Mouse (Mus musculus): ENCODE data around the gene Rbms3. TPM values are rescaled to one million over a fixed set of nuclear protein-coding genes. Genes with fewer than 3 reads are reported as not detected.
A peak's percentile ranks its signal among the peaks of the same experiment; 100 is the strongest.

Gene Rbms3
- total RNA-seq (2021) = 10 to 100 TPM; 15.1 to 16.3 TPM
- long read RNA-seq, experiment 1, partial matches to known transcripts = 1 of 5 reads
- long read RNA-seq, experiment 1, other reads (novel, unspliced or antisense) = 3 of 5 reads
- long read RNA-seq, experiment 2, full-length matches to known transcripts = 4 of 7 reads
- long read RNA-seq, experiment 2, partial matches to known transcripts = 1 of 7 reads
- long read RNA-seq, experiment 2, other reads (novel, unspliced or antisense) = 2 of 7 reads

DNA sequence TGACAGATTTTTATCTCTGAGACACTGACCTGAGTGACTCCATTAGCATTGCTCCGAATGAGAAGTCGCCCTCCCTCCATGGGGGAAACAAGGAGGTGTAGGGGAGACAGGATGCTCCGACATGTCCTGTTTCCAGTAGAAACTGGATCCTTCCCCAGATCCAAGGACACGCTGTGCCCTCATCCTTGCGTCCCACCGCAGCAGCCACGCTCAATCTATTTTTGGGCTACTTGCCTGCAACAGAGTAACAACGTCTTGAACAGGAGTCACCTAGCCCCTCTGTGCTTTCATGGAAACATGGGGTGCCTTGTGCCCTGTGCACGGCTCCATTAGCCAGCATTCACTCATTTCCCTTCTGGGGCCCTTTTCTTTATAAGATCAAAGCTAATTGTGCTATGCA is at the start of gene Rbms3:
Gene Rbms3, minus strand, starts transcription at position 143 of the 400 bp plus-strand sequence.
- TF ChIP-seq CTCF (conservative IDR thresholded peaks at IDR 0.05) = no peak
- Histone ChIP-seq H3K4me3 (no peak within 1 kb of the TSS), H3K27ac (no peak within 1 kb of the TSS)
- no peak for DNase-seq (ENCODE audit: low spot score in 2 of 2)

DNA sequence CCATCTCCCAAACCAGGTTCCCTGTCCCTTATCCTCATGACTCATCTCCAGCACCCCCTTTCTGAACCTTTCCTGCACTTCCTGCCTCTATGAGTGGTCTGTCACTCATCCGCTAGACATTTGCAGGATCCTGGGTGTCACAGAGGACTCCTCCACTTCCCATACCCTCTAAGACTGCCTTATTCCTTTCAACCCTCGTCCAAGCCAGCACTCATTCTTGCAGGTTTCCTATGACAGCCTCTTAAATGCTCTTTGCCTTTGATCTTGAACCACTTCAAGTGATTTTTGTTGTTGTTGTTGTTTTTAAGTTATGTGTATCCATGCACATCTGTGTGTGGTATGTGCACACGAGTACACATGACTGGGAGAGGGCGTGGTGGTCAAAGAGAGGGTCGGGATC is 43.6 kb upstream of the Rbms3 start:
- no peak for TF ChIP-seq CTCF (conservative IDR thresholded peaks at IDR 0.05)
- Histone ChIP-seq H3K4me3 (no peak overlapping the region), H3K27ac (no peak overlapping the region)
- no peak for DNase-seq (ENCODE audit: low spot score in 2 of 2)

DNA sequence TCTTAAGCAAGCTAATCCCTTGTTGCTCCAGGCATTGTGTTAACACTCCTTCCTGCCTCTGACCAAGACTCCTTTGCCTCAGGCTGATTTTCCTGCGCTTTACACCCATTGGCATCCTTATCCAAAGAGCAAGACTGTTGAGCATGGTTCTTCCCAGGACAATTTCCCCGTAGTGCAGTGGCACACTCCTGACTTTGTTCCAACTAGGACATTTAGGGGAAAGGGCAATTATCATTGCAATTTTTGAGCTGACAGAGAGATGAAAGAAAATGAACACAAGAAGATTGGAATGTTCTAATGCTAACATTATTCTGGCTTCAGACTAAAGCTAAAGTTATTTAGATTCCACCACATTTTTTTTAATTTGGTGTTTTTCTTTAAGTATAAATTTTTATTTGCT is 24.9 kb upstream of the Rbms3 start:
- no peak for TF ChIP-seq CTCF (conservative IDR thresholded peaks at IDR 0.05)
- Histone ChIP-seq H3K27ac (no peak overlapping the region), H3K4me3 (no peak overlapping the region)
- DNase-seq (ENCODE audit: low spot score in 2 of 2) = no peak

DNA sequence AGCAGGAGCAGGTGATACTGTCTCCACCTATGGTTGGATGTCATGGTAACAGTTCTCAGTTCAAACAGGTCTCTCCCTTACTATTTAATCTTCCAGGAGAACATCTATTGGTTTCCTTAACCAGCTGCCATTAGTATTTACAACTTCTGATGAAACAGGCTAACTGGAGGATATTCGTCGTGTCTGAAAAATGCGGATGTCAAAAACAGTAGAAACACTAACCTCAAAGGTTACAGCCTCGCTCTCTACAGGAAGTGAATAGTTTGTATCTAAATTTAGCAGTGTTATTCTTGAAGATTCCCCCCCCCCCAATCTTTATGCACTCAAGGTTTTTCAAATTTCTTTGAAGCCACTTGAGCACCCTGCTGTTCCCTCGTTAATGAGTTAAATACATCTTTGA is 23.9 kb upstream of the Rbms3 start:
- no peak for DNase-seq (ENCODE audit: low spot score in 2 of 2)
- no peak for TF ChIP-seq CTCF (conservative IDR thresholded peaks at IDR 0.05)
- Histone ChIP-seq H3K4me3 (no peak overlapping the region), H3K27ac (no peak overlapping the region)

DNA sequence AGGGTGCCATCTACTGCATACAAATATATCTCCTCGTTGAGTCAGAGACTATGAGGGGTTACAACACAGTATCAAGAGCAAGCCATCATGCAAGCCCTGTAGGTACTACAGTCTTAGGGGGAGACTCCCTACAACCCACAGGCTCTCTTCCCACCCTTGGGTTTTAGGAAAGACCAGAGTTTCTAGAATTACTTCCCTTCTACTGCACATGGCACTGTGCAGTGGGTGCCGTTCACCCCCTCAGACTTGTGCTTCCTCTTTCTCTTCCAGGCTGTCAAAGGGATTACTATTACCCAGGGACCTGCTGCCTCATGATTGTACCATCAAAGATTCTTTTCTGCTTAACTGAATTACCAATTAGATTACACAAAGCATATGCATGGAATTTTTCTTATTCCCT is 16.4 kb upstream of the Rbms3 start:
- TF ChIP-seq CTCF (conservative IDR thresholded peaks at IDR 0.05) = no peak
- H3K4me3 ChIP-seq = no peak overlapping the region
- no peak overlapping the region for H3K27ac ChIP-seq
- no peak for DNase-seq (ENCODE audit: low spot score in 2 of 2)

DNA sequence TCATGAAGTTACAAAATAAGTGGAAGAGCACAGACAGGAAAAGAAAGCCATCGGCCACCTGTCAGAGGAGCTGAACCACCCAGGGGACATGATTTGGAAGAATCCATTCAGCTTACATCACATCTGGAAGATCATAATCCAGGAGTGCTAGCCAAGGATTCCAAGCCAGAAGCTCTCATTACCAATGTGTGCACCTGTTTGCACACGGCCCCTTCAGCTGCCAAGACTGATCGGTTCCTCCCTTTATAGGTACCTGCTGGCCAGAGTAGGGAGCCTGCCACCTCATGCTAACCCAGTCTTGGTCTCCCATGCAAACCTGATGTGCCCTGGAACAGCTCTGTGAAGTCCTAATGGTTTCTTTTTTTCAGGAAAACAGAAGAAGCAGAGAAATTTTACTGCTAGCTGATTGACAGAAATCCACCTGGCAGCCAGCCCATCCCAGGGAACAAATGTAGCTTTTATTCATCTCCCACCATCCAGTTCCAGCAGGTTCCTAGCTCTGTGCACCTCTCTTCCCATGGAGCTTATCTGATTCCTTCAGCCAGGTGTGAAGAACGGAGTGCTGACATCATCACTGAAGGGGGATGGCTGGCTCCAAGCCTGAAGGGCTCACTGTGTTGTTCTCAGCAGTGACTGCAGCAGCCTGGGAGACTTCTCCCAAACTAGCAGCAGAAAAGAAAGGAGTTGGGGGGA is 11.5 kb upstream of the Rbms3 start:
- no peak for TF ChIP-seq CTCF (conservative IDR thresholded peaks at IDR 0.05)
- peak in 1 of 2 experiments; percentile 31 for DNase-seq (ENCODE audit: low spot score in 2 of 2)
- Histone ChIP-seq H3K4me3 (no peak overlapping the region), H3K27ac (no peak overlapping the region)

DNA sequence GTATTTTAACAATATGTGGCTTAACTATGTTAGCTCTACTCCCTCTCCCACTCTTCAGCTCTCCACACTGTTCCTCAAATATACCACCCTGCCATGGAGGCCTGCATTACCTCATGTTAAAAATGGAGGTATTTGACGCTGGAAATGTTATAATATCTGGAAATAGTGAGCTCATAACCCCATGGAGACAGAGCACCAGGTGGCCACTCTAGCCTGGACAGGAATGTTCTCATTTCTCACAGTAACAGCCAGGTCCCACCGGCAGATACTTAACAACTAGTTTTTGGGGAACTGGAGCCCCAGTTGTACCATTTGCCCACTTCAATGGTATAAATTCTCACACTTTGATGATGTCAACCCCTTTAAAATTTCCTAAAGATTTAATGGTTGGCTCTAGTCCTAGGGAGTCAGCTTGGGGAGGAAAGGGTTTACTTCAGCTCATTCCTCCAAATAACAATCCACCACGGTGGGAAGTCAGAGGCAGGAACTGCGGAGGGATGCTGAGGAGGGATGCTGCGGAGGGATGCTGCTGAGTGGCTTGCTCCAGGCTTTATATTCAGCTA is 9.0 kb upstream of the Rbms3 start:
- TF ChIP-seq CTCF (conservative IDR thresholded peaks at IDR 0.05) = no peak
- no peak for DNase-seq (ENCODE audit: low spot score in 2 of 2)
- H3K27ac ChIP-seq = no peak overlapping the region
- no peak overlapping the region for H3K4me3 ChIP-seq

DNA sequence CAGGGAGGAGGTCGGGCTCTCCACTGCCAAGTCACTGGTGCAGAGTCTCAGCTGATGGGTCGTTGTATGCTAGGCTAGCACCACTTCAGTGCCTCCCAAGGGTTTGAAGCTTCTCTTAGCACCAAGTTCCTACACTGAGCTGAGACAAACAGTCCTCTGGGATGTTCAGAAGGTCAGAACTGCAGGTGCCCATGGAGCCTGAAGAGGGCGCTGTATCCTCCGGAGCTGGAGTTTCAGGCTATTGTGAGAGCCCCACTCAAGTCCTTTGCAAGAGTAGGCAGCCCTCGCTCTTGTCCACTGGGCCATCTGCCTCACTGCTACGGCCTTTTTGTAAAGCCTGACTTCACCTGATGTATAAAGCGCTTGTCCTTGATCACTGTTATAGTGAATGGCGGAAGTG is 6.8 kb upstream of the Rbms3 start:
- Histone ChIP-seq H3K27ac (no peak overlapping the region), H3K4me3 (no peak overlapping the region)
- DNase-seq (ENCODE audit: low spot score in 2 of 2) = no peak
- no peak; the same call in 1 of the 2 replicates for TF ChIP-seq CTCF (conservative IDR thresholded peaks at IDR 0.05)

DNA sequence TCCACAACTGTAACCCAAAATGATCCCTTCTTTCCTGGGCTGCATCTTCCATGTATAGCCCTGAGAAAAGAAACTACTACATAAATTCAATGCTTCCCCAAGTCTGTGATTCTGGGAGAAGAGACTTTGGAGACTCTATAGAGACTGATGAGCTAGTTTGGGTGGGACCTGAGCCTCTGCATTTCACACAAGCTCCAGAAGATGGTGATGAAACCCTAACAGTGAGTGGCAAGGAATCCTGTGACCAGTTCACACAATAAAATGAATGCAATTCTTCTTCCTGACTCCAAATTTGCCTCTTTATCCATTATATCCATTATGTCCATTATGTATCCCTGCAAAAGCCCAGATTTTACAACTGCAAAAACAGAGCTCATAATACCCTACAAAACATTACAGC is 2.5 kb downstream of the Rbms3 start:
- TF ChIP-seq CTCF (conservative IDR thresholded peaks at IDR 0.05) = peak; percentile 59
- no peak overlapping the region for H3K4me3 ChIP-seq
- H3K27ac ChIP-seq = no peak overlapping the region
- DNase-seq (ENCODE audit: low spot score in 2 of 2) = no peak

DNA sequence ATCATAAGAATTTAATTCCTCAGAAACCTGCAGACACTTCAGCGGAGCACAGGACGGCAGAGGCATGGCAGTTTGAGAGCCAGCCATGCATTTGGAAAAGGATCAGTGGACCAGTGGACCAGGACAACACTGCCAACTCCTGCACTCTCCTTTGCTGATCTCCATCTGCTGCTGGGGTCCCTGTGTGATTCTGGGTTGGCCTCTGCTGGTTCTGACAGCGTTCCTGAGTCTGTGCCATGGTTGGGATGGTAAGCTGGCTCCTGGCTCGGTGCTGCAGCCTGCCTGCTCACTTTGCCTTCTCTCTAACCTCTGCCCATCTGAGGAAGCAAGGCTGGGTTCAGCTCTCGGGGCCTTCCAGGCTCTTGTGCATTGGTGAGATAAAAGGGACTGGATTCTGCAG is 28.9 kb downstream of the Rbms3 start:
- no peak overlapping the region for H3K27ac ChIP-seq
- no peak for DNase-seq (ENCODE audit: low spot score in 2 of 2)
- no peak for TF ChIP-seq CTCF (conservative IDR thresholded peaks at IDR 0.05)
- H3K4me3 ChIP-seq = no peak overlapping the region

DNA sequence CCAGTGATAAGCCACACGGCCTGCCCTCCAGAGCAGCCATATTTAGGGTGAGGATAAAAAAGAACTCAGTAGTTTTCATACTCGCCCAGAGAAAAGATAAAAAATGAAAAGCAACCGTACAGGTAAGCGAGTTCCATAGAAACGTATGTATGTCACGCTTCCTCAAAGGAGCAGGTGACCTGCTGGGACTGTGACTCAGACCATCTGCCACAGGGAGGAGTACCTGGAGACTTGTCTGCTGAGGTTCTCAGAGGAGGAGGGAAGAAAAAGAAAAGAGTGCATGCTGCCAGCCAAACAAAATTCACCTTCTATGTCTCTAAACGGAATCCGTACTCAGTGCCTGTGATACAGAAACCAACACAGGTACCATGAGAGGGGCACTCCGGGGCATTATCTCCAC is 30.4 kb downstream of the Rbms3 start:
- H3K27ac ChIP-seq = no peak overlapping the region
- TF ChIP-seq CTCF (conservative IDR thresholded peaks at IDR 0.05) = no peak
- H3K4me3 ChIP-seq = no peak overlapping the region
- no peak for DNase-seq (ENCODE audit: low spot score in 2 of 2)

DNA sequence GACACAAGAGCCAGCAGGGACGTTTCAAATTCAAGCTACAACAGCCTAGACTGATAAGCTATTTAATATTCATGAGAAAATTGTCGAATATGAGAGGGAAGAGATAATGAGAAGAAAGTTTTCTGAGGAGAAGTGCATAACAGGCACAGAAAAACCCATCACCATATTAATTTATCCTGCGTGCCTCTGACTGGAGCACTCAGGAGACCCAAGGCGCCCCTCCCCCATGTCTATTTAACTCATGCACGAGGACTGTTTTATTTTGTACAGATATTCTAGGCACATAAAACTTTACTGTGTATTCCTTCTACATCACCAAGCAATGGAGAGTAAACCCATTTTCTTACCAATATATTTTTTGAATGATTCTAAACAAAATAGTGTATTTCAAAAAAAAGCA is 33.6 kb downstream of the Rbms3 start:
- DNase-seq (ENCODE audit: low spot score in 2 of 2) = no peak
- no peak overlapping the region for H3K4me3 ChIP-seq
- no peak for TF ChIP-seq CTCF (conservative IDR thresholded peaks at IDR 0.05)
- no peak overlapping the region for H3K27ac ChIP-seq

DNA sequence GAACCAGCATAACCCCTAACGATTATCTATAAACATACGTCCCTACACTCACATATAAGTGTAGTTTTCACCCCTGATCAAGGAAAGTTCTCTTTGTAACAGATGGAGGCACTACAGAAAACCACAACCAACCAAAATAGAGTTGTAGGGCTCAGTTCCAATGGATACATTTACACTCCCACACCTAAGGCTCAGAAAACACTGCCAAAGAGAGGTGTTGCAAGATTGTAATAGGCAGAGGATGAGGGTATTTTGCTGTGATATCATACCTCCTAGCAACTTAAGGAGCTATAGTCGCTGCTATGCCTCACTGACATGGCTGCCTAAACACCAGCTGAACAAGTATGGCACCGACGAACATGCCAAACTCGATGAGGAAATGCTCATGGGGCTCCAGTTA is 44.4 kb downstream of the Rbms3 start:
- DNase-seq (ENCODE audit: low spot score in 2 of 2) = no peak
- Histone ChIP-seq H3K4me3 (no peak overlapping the region), H3K27ac (no peak overlapping the region)
- TF ChIP-seq CTCF (conservative IDR thresholded peaks at IDR 0.05) = no peak

DNA sequence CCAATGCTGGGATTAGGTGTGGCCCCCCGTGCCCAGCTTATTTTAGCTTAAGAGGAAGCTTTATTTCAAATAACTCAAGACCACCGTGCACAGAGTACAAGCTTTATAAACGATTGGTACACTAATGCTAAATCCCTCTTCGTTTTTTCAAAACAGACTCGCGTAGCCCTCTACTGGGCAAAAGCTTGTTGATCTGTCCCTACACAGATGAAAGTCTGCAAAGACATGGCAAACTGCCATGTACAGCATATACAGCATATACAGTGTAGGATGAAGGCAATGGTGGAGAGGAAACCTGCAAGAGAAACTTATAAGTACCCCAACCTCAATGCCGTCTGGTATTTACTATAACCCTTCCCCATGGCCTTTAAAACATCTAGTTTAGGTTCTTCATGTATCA is 46.1 kb downstream of the Rbms3 start:
- DNase-seq (ENCODE audit: low spot score in 2 of 2) = no peak
- H3K4me3 ChIP-seq = no peak overlapping the region
- no peak overlapping the region for H3K27ac ChIP-seq
- peak; percentile 70 for TF ChIP-seq CTCF (conservative IDR thresholded peaks at IDR 0.05)
